Mouse (Mus musculus): ENCODE measurements at regions not wholly inside any gene's neighbourhood (a gene's known extent, or its start where the extent isn't known, plus 50 kb on each side); places are given as distances from the start of the nearest gene placed in this dataset.
A peak's percentile ranks its signal among the peaks of the same experiment; 100 is the strongest.

- DNase-seq (ENCODE audit: low spot score): no peak
These were observed 104.9 kb downstream of the Tpra1 start for GRCm38 (mm10) chr6:89006997-89007396.

DNA sequence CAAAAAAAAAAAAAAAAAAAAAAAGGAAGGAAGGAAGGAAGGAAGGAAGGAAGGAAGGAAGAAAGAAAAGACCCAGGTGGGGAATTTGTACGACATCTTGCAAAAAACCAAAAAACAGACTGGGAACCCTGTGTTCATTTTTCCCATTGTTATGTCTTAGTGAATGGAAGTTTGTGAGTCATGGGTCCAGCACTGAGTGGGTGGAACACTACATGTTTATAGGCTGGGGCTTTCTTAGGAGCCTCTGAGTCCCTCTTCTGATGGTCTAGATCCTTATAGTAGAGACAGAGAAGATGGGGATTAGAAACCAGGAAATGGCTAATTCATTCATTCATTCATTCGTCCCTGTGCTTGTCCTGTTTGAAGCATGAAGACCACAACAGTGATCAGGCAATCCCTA is 105.5 kb downstream of the Tpra1 start:
- DNase-seq (ENCODE audit: low spot score): no peak

GRCm38 (mm10) chr6:89008614-89009171 is 106.6 kb downstream of the Tpra1 start:
- DNase-seq (ENCODE audit: low spot score): peak; percentile 41

- DNase-seq (ENCODE audit: low spot score): no peak
These were observed 111.1 kb downstream of the Tpra1 start for GRCm38 (mm10) chr6:89012998-89013689.

- no peak for DNase-seq (ENCODE audit: low spot score)
These were observed 111.6 kb downstream of the Tpra1 start for GRCm38 (mm10) chr6:89013690-89014061.

GRCm38 (mm10) chr6:89024101-89024650 is 122.1 kb downstream of the Tpra1 start:
- DNase-seq (ENCODE audit: low spot score): no peak

GRCm38 (mm10) chr6:89033433-89034298 is 131.6 kb downstream of the Tpra1 start:
- DNase-seq (ENCODE audit: low spot score): no peak

DNA sequence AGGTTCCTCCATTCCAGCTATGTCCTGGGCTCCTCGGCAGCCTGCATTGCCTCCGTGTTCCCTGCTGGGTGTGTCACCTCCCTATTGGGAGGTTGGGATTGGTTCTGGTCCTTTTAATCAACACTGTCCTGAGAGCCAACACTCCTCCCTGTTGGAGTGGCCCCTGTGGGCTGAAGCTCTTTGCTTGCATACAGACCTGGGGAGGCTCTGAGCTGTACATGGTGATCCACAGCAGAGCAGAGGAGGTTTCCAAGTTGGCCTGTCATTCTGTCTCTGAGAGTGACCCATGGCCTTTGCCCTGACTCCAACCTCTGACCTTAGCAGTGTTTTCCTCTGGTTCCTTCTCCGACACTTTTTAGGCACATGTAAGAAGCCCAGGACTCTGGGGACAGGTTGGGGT is 132.4 kb downstream of the Tpra1 start:
- no peak for DNase-seq (ENCODE audit: low spot score)

DNA sequence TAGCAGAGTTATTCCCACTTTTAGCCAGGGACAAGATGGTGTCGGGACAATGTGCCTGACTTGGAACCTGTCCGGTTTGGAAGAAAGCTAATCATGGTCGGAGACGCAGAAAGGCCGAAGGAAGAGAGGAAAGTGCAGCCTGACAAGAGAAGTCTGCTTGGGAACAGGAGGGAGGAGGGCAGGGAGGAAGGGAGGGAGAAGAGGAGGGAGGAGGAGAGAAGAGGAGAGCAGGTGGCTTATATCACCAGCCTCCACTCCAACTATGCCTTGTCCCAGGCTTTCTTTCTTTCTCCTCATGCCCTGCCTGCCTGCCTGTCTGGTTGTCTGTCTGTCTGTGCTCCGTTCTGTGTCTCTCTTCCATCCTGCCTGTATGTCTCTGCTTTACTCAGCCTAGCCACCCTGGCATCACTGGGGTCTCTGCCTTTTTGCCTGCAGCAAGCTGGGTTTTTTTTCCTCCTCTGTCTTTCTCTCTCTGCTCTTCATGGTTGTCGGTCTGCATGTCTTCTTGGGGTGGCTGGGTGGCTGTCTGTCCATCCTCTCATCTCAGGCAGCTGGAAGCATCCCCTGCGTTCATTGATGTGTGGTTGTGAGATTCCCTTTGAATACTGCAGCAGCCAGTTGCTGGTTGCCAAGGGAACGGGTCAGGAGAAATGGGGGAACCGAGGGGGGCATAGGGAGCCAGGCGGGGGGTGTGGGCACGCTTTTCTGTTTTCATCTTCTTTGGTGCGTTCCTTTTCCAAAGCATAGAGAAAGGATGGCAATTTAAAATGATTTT is 133.2 kb downstream of the Tpra1 start:
- no peak for DNase-seq (ENCODE audit: low spot score)

DNA sequence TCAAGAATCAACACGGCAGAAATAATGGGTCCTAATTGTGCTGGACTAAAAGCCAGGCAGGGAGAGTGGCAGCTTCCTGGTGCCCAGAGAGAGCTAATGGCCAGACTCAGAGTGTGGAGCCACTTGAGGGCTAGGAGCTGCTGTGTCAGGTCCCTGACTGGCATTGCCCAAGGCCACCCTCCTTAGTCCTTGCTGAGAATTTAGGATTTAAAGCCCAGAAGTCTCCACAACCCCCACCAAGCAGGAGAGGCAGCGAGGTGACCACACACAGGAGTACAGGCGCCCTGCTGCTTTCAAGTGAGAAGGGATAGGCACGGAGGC is 133.7 kb downstream of the Tpra1 start:
- no peak for DNase-seq (ENCODE audit: low spot score)

DNA sequence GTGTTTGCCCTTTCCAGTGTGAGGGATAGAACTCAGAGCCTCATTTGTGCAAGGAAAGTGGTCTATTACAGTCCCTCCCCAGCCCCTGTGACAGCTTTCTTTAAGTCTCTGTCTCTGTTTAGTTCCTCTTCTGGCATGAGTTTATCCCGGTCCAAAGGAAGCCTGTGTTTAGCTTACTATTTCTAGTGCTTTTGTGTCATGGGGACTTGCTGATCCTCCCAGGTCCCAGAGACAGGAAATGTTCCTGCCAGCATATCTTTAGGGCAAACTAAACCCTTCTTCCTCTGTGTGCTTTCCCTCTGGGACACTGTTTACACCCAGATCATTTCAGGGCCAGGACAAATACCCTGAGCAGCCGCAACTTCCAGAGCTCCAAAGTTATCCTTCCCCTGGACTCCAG is 135.3 kb downstream of the Tpra1 start:
- DNase-seq (ENCODE audit: low spot score): no peak

DNA sequence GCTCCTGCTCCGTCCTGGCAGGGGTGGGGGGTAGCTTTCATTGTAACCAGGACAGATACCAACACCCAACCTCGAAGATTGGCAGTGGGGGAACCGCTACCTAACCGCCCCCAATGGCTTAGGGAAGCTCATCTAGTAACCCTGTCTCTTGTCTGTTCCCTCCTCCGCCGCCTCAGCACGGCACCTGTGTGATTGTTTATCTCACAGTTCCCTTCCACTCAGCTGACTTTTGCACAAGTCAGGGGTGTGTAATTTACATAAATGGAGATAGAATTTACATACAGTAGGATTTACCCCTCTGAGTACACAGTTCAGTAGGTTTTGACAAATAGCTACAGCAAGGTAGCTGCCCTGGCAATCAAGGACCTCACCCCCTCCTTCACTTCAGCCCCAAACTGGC is 135.8 kb downstream of the Tpra1 start:
- no peak for DNase-seq (ENCODE audit: low spot score)

DNA sequence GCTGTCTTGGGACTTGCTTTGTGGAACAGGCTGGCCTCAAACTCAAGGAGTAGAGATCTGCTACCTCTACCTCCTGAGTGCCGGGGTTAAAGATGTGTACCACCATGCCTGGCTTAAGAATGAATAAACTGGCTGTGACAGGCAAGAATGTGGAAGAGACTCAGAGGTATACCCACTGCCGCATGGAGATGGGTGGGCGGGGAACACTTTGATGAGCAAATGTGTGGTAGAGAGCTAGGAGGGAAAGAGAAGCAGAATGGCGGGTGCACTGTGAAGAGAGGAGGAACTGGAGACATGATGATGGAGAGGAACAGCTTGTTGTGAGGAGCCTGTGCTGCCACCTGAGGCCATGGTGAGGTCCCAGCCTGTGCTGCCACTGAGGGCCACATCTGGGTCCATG is 138.9 kb downstream of the Tpra1 start:
- no peak for DNase-seq (ENCODE audit: low spot score)

DNA sequence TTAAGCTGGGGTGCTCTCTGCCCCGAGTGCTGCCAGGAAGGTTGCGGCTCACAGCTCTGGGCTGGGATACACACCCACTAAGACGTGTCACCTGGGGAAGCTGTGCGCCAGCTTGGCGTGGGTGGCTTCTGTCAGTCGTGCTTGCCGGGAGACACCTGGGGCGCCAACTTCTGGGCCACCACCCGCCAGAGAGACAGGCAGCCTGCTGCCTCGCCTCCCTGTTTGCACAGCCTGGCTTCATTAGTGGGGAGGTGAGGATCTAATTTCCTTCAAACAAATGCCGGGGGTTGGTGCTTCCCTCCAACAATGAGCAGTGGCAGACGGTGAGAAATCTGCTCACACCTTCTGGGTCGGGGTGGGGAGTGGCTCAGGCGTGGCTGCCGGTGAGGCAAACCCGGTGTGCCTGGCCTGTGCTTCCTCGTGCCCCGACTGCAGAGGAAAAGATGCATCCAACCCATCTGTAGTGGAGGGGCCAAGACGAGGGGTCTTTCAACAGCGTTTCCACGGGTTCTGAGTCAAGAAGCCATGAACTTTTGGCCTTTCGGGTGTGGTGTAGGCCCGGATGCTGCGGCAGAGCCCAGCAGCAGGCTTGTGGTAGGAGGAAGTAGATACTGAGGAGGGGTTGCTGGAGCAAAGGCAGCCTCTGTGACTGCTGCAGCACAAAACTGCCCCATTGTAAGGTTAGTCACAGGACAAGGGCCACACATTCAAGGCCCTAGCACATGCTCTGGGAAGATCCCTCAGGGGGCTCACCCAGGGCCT is 140.6 kb downstream of the Tpra1 start:
- DNase-seq (ENCODE audit: low spot score): no peak

GRCm38 (mm10) chr6:89045436-89045966 is 143.4 kb downstream of the Tpra1 start:
- DNase-seq (ENCODE audit: low spot score): no peak

DNA sequence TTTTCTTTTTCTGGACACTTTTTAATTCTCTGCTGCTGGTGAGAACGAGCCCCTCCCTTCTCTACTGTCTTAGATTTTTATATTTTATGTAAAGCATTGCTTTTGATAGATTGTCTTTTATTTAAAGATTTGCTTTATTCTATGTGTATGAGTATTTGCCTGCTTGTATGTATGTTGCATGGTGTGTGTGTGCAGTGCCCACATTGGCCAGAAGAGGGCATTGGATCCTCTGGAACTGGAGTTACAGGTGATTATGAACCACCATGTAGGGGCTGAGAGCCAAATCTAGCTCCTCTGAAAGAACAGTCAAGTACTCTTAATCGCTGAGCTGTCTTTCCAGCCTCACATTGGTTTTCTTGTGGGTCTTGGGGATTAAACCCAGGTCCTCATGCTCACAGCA is 144.4 kb downstream of the Tpra1 start:
- no peak for DNase-seq (ENCODE audit: low spot score)

DNA sequence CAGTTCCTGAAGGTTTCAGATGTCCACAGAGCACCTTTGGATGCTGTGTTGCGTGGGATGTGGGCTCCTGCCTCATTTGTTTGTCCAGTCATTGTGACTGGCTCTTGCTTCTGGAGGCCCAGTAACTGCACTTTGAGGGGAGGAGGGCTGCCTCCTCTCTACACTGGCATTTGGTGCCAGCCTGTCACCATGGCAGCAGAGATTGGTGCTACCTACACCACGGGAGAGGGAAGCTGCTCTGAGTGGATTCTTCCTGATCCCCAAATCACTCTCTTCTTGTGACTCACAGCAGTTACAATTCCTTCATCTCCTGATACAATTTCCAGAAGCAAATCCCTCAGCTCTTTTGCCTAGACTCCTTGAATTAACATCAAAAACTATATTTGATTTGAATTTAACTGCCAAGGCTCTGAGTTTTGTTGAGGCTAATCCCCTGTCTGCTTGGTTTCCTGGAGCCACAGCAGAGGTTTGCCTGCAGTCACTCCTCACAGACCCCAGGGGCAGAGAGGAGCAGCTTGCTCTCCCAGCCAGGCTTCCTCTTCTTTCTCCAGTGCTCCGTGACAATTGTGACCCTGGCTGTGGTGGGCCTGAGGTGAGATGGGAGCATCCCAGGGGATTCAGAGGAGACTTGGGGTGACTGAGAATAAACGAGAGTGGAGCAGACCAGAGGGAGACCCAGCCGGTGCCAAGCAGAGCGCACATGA is 145.7 kb downstream of the Tpra1 start:
- DNase-seq (ENCODE audit: low spot score): no peak

DNA sequence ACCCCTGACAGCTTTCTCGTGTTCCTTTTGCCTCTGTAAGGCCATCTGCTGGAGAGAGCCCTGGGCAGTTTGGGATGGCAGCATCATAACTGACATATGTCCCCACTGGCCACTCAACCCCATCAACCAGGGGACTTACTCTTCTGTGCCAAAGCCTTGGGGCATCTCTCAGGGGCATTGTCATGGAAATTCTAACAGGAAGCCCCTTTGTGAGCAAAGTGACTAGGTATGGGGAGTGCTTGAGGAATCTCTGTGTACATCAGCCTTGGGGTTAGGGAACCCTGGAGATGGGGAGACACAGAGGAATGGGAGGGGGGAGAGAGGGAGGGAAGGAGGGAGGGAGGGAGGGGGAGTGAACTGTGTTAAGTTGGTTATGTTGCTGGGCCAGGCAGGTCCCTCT is 147.2 kb downstream of the Tpra1 start:
- no peak for DNase-seq (ENCODE audit: low spot score)

GRCm38 (mm10) chr6:89050575-89051270 is 148.7 kb downstream of the Tpra1 start:
- DNase-seq (ENCODE audit: low spot score): no peak
